Mouse (Mus musculus) retina, postnatal 1 day (tissue): ENCODE measurements around the gene Clasp2.
"Not testable (repeated sequence)": the region's sequence is repeated elsewhere in the genome, so short reads cannot be mapped to it uniquely, and the experiment has no call there.

Source experiments
- DNase-seq: peaks from one replicate; pipeline ENCODE4 v3.0.0-alpha.2; 2012

The Clasp2 gene

GRCm38 (mm10) chr9:113741108-113741636 is at the start of gene Clasp2:
Gene Clasp2, plus strand, starts transcription at chr9:113741473.
- peak; percentile 90 for DNase-seq

- DNase-seq = no peak
These were observed 39.7 kb upstream of the Clasp2 start for GRCm38 (mm10) chr9:113701441-113702160.

GRCm38 (mm10) chr9:113706108-113706507 is 35.2 kb upstream of the Clasp2 start:
- DNase-seq = no peak

- no peak for DNase-seq
These were observed 34.4 kb upstream of the Clasp2 start for GRCm38 (mm10) chr9:113706841-113707240.

GRCm38 (mm10) chr9:113707481-113708360 is 33.6 kb upstream of the Clasp2 start, which contains the start of gene Pdcd6ip:
Gene Pdcd6ip, minus strand, starts transcription at chr9:113708259.
- peak; percentile 91 for DNase-seq

GRCm38 (mm10) chr9:113708361-113709280 is 32.7 kb upstream of the Clasp2 start:
- no peak for DNase-seq

- no peak for DNase-seq
These were observed 30.4 kb upstream of the Clasp2 start for GRCm38 (mm10) chr9:113710871-113711270.

- peak; percentile 67 for DNase-seq
These were observed 22.2 kb upstream of the Clasp2 start for GRCm38 (mm10) chr9:113719063-113719462.

- DNase-seq = no peak
These were observed 16.6 kb upstream of the Clasp2 start for GRCm38 (mm10) chr9:113724646-113725045.

- DNase-seq = not testable (repeated sequence)
These were observed 15.7 kb upstream of the Clasp2 start for GRCm38 (mm10) chr9:113725609-113726008.

GRCm38 (mm10) chr9:113726131-113726530 is 15.1 kb upstream of the Clasp2 start:
- DNase-seq = no peak

GRCm38 (mm10) chr9:113726991-113727680 is 14.1 kb upstream of the Clasp2 start:
- no peak for DNase-seq

GRCm38 (mm10) chr9:113731540-113731939 is 9.7 kb upstream of the Clasp2 start:
- no peak for DNase-seq

GRCm38 (mm10) chr9:113735920-113736319 is 5.4 kb upstream of the Clasp2 start:
- no peak for DNase-seq

- DNase-seq = no peak
These were observed 3.3 kb upstream of the Clasp2 start for GRCm38 (mm10) chr9:113738021-113738420.

GRCm38 (mm10) chr9:113738941-113739340 is 2.3 kb upstream of the Clasp2 start:
- DNase-seq = no peak

GRCm38 (mm10) chr9:113741637-113742137 is 414 bp downstream of the Clasp2 start:
- DNase-seq = no peak

- DNase-seq = peak; percentile 60
These were observed 1.1 kb downstream of the Clasp2 start for GRCm38 (mm10) chr9:113742361-113742794.

- no peak for DNase-seq
These were observed 2.0 kb downstream of the Clasp2 start for GRCm38 (mm10) chr9:113743291-113743690.

GRCm38 (mm10) chr9:113749356-113749755 is 8.1 kb downstream of the Clasp2 start:
- no peak for DNase-seq
